Mouse (Mus musculus): ENCODE results near the gene Cdc27.

DNA sequence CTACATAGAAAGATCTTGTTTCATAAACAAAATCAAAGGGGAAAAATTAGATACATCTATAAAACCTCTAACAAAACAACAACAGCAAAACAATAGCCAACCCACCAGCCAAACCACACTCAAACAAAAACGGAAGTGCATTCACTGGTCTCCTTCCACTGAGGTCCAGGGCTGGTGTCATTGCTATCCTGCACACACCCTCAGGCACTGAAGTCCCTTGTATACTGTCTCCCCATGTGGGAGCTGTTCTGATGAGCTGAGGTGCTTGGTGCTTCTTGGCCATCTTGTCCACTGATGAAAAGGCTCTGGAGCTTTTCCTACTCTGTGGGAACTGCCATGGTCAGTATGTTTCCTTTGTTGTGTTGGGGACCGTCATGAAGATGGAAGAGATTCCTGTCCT, 38.1 kb upstream of the Cdc27 start:
- TF ChIP-seq ZC3H11A (IDR thresholded peaks at IDR 0.05; ENCODE audit: borderline replicate concordance, low read depth, low read length): no peak
- TF ChIP-seq CHD2 (IDR thresholded peaks at IDR 0.05; ENCODE audit: low read depth, low read length): no peak
- no peak for TF ChIP-seq ZNF384 (IDR thresholded peaks at IDR 0.05; ENCODE audit: low read depth, low read length)
- TF ChIP-seq HCFC1 (IDR thresholded peaks at IDR 0.05; ENCODE audit: borderline replicate concordance, insufficient read depth, low read length): no peak
- no peak for TF ChIP-seq MAFK (IDR thresholded peaks at IDR 0.05; ENCODE audit: insufficient read depth, low read depth, low read length)

Measured in ES-E14 (cell line).